Mouse (Mus musculus) gastrocnemius, postnatal 25 days (tissue): ENCODE results near the gene Adra1d. TPM values are rescaled to one million over a fixed set of nuclear protein-coding genes. Genes with fewer than 3 reads are reported as not detected.

Experiments
- DNase-seq: peaks from one replicate; pipeline ENCODE4 v3.0.0; 2022
- total RNA-seq, 2 experiments: library from RNA; stranded (reverse); gene quantifications; 1 replicate in 1 of 2; 2 replicates in 1 of 2; pipeline ENCODE4 v1.2.3; 2021

The Adra1d gene
- total RNA-seq, 2 experiments from 2014 or later: 0.74 to 1.2 TPM

DNA sequence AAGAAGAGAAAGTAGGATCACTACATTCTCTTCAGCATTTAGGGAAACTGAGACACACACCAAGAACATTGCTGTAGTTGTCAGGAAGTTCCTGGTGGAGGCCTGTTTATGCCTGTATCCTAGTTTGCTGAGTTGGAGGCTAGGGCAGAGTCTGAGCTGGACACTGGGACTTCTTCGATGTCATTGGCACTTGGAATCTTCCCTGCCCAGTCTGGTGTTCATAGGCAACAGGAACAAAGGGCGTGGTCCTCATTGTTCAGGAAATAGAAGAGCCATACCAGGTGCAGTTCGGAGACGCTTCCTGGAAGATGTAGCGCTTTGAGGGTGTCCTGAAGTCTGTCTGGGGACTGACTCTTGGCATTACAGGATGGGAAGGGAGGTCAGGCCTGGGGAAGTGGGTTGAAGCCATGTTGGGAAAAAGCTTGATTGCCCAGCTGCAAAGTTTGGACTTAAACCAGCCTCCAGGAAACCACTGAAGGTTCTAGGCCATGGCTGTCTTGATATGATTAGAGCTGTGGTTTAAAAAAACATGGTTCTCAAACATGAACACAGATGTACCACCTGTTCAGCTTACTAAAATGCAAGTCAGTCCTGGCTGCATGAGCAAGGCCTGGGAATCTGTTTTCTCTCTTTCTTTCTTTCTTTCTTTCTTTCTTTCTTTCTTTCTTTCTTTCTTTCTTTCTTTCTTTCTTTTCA, 65.8 kb downstream of the Adra1d start:
- no peak for DNase-seq

Other genes starting within 250 kb of the Adra1d start
- 1 to 10 TPM in 1 of 2 experiments, under 1 TPM in 1; 0.82 to 1.6 TPM for gene Rnf24, start 209.4 kb downstream of the Adra1d start, total RNA-seq
- 10 to 100 TPM; 63.0 to 69.6 TPM for gene Smox, start 70.8 kb downstream of the Adra1d start, total RNA-seq